Mouse (Mus musculus) yolk sac, embryonic 10.5 days (tissue): ENCODE results near the gene Lyst.
"Not testable (repeated sequence)": the region's sequence is repeated elsewhere in the genome, so short reads cannot be mapped to it uniquely, and the experiment has no call there.

ENCODE experiments used
- DNase-seq: peaks from one replicate; pipeline ENCODE4 v3.0.0-alpha.2; 2017; ENCODE audit warnings: low spot score

The Lyst gene

DNA sequence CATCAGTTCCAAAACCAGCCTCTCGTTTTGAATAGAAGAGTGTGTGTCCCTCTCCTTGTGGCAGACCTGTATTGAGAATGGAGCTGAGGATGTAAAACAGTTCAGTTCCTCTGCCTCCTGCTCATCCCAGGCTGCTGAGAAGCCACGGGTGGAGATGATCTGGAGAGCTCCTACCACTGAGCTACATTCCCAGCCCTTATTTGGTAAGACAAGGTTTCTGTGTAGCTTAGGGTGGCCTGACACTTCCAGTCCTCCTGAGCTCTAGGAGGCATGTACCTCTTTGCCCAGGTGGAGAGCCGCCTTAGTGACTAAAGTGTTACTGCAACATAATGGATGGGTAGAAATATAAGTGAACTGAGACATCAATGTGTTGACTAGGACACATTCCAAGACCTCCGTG is 190.8 kb downstream of the Lyst start:
- no peak for DNase-seq

DNA sequence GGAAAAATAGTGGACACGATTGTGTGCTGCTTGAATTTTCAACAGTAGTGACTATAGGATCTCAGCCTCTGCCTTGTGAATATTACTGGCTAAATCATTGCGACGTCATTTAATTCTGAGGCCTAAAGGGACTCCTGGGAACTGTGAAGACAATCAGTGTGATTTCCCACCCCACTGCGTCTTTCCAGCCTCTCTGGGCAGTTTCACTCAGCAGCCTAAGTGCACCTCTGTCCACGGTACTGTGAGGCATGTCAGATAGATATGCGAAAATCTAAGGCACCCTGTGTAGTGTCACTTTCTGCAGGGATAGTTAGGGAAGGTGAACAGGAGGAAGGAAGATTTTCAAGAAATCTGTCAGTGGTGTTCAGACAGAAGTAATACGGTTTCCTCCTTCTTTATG is 193.1 kb downstream of the Lyst start:
- no peak for DNase-seq

DNA sequence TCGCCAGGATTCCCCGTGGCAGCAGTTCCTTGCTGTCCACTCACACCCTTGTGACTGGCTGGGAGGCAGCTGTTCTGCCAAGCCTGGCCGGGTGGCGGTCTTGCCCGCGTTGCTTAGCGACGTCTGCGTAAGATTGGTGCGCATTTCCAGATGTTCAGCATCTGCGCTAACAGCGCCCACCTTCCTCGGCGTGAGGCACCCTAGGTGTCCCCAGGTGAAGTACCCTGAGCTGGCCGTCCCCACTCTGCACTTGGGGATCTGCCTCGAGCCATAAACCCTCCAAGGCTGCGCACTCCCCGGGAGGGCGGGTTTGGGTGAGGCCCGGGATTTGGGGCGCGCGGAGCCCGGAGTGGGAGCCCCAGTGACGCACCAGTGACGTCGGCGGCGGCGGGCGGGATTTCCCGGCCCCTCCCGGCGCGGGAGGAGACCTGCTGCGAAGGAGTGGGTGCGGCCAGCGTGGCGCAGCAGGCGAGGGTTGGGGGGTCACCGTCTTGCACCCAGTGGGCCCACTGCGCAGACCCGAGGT is 193.8 kb downstream of the Lyst start, which contains the start of gene Gng4:
Gene Gng4 (plus strand): TSS at position 166 of the 526 bp plus-strand sequence.
- DNase-seq = peak; percentile 7

DNA sequence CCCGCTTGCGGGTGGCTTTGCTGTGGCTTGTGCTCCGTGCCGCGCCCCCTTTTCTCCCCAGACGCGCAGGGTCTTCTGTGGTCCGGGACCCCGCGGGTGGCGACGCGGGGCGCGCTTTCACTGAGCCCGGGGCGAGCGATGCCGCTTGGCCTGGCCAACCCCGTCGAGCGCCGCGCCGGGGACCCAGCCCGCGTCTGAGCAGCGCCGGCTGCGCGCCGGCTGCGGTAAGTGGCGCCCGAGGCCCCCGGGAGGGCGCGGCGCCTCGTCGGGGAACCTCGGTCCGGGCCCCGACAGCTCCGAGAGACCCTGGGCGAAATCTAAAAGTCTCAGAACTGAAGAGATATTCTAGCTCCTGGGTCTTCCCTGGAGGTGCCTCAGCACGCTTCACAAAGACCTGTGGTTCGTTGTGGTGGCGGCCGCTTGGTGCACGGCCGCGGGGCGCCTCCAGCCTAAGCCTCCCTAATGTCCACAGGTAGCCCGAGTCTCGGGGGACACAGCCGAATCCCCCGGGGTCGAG is 194.3 kb downstream of the Lyst start:
- no peak for DNase-seq

DNA sequence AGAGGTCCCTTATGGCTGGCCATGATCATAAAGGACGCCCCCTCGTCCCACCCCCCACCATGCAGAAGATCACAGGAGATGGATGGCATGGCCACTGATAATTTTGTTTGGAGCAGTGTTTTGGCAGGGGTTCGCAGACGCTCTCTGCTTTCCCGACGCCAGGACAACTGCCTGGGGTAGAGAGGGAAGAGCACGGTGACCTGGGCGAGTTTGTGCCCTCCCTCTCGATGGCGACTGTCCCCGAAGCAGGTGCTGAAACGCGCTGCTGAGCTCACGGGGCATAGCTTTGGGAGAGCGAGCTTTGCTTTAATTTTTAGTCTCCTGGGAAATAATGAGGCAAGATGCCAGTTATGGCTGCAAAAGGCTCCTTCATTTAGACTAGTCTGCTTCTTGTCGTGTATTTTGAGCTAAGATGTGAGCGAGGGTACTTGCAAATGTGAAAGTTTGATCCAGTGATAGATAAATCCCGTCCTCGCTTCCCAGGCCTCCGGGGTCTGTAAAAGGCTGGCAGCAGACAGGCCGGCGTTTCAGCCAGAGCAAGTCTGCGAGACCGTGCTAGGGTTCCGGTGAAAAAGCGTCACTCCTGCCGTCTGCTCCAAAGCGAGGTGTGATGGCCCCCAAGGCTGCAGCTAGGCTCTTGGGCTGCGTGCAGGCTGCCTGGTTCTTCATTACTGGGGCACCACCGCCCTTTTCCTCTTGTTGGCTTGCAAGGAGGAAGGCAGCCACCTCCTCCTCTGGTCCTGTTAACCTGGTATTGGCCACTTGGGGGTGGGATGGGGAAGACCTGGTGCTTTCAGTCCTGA is 195.0 kb downstream of the Lyst start:
- no peak for DNase-seq

DNA sequence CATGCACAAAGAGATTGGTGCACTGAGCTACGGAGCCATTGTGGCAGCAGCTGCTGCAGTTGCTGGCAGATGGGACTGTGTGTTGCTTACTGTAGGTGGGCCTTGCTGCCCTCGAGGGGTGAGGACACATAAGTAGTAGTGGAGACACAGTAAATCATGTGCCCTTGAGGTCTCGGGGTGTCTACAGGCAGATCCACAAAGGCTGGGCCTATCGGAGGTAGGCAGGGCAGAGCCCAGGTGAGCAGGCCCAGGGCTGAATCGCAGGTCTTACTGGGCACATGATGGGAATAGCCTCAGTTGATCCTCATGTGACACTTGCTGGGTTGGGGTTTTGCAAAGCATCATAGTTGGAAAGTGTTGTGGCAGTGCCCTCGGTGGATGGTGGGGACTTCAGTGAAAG is 196.8 kb downstream of the Lyst start:
- no peak for DNase-seq

DNA sequence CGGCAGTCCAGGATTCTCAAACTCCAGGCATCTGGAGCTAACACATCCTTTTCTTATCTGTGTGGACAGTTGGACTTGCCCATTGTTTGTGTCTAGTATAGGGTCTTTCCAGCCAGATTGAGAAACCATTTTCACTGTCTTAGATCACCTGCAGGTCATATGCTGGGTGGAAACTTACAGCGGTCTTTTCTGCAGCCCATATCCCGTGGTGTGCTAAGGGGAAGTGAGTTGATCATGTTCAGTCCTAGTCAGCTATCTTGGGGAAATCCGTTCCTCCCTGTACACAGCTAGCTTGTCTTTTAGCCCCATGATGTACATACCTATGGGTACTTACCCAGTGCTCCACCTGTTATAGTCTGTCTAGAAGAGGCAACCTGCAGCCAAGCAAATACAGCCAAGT is 197.9 kb downstream of the Lyst start:
- no peak for DNase-seq

DNA sequence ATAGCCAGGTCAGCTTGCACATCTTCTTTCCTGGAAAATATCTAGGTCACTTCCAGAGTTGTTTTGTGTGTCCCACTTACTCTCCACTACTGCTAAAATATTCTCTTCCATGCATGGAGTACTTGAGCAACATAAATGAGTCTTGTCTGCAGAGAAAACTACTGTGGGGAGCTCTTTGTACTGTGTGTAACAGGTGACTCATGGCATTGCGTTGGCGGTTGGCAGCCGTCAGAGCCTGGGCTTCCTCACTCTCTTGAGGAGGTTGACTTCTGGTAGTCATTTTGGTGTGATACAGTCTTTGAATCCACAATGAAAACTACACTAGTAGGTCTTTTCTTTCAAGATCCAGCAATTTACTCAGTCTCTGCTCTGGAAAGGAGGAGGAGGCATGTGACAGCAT is 201.8 kb downstream of the Lyst start:
- no peak for DNase-seq

DNA sequence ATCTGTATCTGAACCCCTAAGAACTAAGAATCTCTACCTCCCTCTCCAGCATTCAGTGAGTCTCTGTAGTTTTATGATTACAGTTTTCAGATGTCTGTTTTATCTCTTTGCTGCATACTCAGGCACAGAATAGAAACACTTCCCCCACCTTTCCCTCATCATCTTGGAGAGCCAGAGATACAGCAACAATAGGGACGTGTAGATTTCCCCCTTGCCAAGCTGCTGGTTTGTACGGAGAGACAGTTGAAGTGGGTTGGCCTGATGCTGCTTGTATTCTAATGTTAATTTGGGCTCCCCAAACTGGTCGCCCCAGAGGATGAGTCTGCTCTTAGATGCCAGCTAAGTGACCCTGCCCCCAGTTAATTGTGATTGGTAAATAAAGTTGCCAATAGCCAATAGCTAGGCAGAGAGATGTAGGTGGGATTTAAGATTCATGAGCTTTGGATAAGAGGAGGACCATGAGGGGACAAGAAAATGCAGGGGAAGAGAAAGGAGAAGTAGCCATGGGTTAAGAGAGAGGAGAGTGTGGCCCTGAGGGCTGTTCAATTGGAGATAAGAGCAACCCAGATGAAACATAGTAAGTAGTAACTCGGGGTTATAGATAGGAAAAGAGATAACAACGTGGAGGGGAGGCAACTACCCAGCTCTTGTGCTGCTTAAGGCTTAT is 205.1 kb downstream of the Lyst start:
- no peak for DNase-seq

DNA sequence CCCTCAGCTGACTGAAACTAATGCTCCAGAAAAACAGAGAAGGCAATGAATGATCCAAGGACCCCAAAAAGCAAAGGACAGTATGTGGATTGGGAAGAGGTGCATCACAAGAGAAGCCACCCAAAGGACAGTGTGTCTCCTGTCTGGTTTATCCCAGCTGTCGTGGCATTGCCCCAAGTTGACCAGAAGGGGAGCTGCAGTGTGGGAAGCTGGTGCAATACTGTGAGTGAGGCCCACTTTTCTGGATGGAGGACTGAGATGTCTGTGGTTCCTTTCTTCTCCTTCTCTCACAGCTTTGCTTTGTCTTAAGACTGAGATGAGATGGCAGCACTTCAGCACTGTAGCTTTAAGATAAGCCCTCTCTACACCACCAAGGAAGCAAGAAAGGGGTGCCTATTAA is 205.9 kb downstream of the Lyst start:
- no peak for DNase-seq

DNA sequence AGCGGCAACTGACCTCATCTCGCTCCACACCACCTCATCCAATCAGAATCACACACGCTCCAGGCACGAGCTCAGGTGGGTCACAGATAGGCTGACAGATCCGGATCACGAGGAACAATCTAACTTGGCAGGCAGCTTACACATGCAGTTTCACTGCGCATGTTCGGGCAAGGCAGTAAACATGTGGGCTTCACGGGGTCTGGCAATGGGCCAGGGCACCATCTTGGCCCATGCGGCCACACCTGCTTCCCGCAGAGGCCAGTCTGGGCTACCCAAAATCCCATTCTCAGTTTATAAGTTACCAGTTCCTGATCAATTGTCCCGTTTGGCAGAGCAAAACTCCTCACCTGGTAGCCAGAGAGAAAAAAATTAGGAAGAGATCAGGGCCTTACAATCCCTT is 207.6 kb downstream of the Lyst start:
- DNase-seq = not testable (repeated sequence)

DNA sequence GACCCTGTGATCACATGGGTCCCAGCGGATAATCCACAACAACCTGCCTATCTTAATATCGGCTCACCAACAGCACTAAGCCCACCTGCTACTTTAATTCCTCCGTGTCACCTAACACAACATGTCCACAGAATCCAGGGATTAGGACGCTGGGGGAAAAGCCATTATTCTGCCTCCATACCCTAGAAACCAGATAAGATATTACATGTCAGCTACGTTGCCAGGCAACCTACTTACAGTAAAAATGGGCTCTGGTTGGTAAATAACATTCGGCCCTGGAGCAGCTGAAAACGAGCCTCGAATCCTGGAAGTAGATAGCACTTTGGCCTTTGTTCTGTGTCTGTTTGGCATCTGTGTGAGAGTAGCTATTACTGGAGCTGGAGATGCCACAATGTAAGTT is 208.6 kb downstream of the Lyst start:
- DNase-seq = no peak

DNA sequence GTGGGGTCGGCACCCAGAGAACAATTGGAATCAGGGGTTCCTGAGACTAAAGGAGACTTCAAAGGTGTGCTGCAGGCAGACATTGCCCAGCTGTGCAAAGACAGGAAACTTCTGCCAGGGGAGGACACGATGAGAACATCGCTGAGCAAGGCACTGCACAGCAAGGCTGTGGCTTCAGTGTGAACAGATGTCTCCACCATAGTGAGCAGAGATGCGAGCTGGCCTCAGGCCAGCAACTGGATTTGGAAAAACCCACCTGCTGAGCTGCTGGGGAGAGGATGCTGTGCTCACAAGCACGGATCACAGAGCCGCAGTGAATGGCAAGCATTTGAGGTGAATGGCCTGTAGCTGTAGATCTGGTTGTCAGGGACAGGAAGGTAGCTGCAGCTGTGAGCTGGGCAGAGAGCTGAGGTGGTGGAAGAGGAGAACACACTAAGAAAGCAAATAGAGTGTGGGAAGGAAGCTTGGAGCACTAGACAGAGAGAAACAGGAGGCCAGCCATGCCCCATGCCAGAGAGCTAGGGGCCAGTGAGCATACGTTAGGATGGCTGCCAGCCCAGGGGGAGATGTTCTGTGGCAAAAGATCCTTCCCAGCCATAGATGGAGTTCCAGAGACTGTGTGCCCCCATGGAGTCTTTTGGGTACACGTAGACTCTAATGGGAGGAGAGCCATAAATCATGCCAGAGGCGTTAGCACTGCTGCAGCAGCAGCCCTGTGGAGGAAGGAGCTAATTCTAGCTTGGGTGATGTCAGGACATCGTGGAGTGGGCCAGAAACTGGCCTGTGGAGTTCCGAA is 218.3 kb downstream of the Lyst start:
- DNase-seq = no peak

DNA sequence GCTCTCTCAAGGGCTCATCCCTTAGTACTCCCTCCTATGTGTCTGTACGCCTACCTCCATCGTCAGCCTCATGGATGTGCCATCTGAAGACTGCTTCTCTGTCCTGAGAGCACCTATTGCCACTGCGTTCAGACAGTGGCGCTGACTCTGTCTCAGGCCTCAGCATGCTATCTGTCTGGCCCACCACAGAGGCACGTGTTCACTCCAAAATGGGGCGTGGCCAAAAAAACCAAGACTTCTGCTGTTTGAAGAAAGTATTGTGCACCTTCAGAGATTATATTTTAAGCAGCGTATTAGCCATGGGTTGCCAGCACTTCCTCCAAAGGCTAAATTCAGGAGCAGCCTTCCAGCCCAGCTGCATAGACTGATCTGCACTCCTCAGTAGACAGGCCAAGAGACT is 220.7 kb downstream of the Lyst start:
- no peak for DNase-seq

DNA sequence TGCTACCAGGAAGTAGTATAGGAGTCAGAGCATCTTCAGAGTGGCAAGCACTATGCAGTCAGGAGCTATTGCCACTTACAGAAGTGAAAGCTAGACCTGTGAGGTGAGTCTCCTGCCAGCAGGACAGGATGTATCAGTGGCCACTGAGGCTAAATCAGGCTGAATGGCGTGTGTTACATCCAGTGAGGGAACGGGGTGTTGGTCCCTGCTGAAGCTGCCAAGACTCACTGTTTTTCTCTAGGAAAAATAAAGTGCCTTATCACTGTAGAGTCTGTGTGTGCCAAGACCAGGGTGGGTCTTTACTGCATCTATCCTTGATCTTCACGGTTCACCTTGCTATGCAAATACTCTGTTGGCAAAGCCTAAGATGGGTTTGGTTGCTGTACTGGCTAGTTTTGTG is 228.5 kb downstream of the Lyst start:
- no peak for DNase-seq

DNA sequence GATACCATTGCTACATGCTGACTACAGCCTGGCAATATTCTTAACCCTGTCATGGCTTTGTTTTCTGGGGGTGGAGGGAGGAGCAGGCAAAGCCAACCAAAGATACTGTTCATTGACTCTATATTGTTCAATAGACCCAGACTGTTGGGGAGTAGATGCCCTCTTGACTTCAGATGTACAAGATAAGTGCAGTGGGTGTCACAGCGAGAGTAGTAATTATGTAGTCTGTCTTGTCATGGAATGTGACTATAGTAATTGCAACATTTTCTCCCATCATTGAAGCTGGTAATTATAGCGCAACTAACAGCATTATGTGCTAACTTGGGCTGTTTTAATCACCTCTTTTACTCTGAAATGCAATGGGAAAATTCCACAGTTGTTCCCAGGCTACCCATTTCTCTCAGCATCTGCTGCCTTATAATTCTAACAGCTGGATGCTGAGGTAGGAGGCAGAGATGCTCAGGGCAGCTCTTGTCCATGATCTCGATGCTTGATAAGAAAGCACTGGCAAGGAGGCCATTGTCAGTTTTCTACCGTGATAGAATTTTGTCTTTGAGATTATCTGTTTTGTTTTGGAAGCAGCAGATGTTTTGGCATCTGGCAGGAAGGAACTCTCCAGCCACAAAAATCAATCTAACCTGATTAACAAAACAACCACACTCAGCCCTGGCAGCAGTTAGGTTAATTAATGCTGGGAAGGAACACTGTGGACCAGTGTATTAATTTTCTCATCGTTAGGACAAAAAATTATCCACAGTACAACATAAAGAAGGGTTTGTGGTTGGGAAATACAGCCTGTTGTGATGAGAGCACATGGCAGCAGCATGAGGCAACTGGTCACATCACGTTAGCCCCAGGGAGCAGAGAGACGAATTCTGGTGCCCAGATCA is 230.3 kb downstream of the Lyst start:
- no peak for DNase-seq

DNA sequence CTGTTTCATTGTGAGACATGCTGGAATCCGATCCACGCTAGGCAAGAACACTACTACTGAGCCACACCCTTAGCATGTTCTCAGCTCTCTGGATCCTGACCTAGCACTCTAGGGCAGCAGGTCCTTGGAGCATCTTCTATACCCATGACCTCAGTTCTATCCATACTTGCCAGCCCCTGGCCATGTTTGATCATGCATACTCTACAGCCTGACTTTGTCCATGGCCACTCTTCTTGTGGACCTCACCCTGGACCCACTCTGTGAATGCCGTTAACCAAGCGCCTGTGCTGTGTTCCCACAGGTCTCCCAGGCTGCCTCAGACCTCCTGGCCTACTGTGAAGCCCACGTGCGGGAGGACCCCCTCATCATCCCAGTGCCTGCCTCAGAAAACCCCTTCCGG is 234.7 kb downstream of the Lyst start:
- no peak for DNase-seq

DNA sequence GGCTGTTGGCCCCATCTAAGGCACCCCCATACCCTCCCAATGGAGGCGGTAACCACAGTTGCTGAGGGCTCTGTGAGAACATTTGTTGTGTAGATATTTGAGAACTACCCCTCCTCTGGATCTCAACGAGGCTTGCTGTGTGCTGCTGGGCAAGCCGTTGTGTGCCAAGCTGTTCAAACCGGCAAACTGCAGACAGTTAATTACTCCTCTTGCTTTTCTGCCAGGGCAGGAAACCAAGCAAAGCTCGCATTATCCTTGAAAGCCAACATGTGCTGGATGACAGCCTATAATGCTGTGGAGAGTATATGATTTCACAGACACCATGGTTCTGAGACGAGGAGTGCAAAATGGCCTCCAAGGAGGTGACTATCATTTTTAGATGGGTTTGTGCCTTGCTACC is 236.3 kb downstream of the Lyst start:
- no peak for DNase-seq

DNA sequence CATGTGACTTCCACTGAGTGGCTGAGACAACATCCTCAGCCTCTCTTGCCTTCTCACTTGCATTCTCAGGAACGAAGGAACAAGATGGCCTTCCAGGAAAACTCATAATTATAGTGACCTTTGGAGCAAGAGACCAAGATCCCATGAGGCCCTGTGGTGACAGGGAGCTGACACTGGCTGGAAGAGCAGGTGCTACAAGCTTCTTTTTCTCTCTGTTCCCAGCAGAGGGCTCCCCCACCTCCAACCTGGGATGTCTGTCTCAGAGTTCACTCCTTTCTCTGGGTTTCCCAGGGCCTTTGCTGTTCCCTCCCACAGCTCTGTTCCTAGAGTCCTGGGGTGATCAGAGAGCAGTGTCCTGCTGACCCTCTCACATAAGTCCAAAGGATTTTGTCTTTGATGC is 237.9 kb downstream of the Lyst start:
- no peak for DNase-seq
